Comparison of ENCODE assay signal across 28 mouse cellular contexts in the genomic region with DNA sequence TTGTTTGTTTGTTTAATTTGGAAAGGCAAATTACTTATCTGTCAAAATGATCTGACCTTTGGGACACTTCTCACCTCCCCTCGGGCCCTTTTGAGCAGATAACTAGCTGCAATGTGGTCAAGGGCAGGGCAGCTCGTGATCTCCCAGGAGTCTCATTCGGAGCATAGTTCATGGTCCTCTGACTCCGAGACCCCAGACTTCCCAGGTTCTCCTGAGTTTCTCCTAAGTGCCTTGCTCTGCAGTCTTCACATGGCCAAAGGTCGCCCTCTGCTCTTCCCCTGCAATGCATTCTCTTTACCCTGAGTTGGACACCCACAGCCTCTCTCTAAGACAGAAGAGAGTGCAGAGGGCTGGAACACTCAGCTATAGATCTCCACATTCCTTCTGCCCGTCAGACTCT. TPM values are rescaled to one million over a fixed set of nuclear protein-coding genes. Genes with fewer than 3 reads are reported as not detected.
DNase-seq lines count a peak whose midpoint lies in the region; ATAC-seq and TF ChIP-seq lines count a peak whose summit lies in the region.
"Had no signal": no experiment of that assay in that cellular context is flagged by ENCODE, and none has a peak within 500 bp of the region (broad histone marks: within the 10 kb centered on the region; RNA-seq: fewer than 3 reads in every experiment).

No protein-coding gene starts in this region.

- ATAC-seq in kidney, embryonic 15.5 days (replicated peaks; ENCODE audit: low FRiP score) = no peak
- ATAC-seq in hindbrain, embryonic 11.5 days (ENCODE audit: low FRiP score) = no peak
- ATAC-seq: CD4-positive, CD25-positive, alpha-beta regulatory T cell, adult 4 months; lung, postnatal 0 days had no signal

- H3K9me3 ChIP-seq in kidney, embryonic 15.5 days (replicated peaks) = no peaks in the 10 kb centered on the region
- H3K9me3 ChIP-seq in hindbrain, embryonic 11.5 days (ENCODE audit: control insufficient read depth, low read length) = no peaks in the 10 kb centered on the region
- H3K9me3 ChIP-seq: hindbrain, embryonic 10.5 days; liver, embryonic 13.5 days; megakaryocyte, embryonic 14.5 days; midbrain, embryonic 12.5 days; neural tube, embryonic 12.5 days had no signal

- peaks cover 82% of the 10 kb centered on the region for H3K4me1 ChIP-seq in kidney, embryonic 15.5 days
- peaks cover 14% of the 10 kb centered on the region for H3K4me1 ChIP-seq in hindbrain, embryonic 11.5 days (replicated peaks; ENCODE audit: control insufficient read depth, insufficient read depth, low read length)

- H3K4me2 ChIP-seq in kidney, embryonic 15.5 days = no peak overlapping the region
- H3K4me2 ChIP-seq in hindbrain, embryonic 11.5 days (replicated peaks; ENCODE audit: low read depth, low read length) = no peak overlapping the region
- H3K4me2 ChIP-seq: heart, embryonic 11.5 days; liver, embryonic 13.5 days; midbrain, embryonic 12.5 days; neural tube, embryonic 12.5 days had no signal

- DNase-seq in kidney, adult 11 months = peak; percentile 76
- peak; percentile 58 to 75 for DNase-seq in kidney, adult 8-10 months
- DNase-seq in kidney, postnatal 14 days = peak; percentile 75
- no peak for DNase-seq in left cerebral cortex, adult 2 months (ENCODE audit: extremely low spot score in 1 of 2, low spot score in 2 of 2)
- DNase-seq in hindbrain, embryonic 11.5 days (ENCODE audit: low spot score) = no peak
- no peak for DNase-seq in layer of hippocampus, adult 18-20 months (ENCODE audit: low spot score in 2 of 2)
- DNase-seq: adrenal gland, postnatal 25 days; cerebellum, adult 18-20 months; gastrocnemius, postnatal 10 days; layer of hippocampus, adult 9-11 months; liver, embryonic 13.5 days; lung, adult 18-20 months; right cerebral cortex, adult 18-20 months; thymus, adult 2 months; thymus, postnatal 36 days had no signal

- intact Hi-C loops in left cerebral cortex, adult 2 months (cut with DNase I) = no loop called here

- WGBS in kidney, embryonic 15.5 days = 46% methylated on average over 6 of the region's 6 CpGs
- WGBS in hindbrain, embryonic 11.5 days = 40% methylated on average over 6 of the region's 6 CpGs

- no peak overlapping the region for H3K27ac ChIP-seq in kidney, embryonic 15.5 days
- H3K27ac ChIP-seq in left cerebral cortex, adult 2 months = no peak overlapping the region
- no peak overlapping the region for H3K27ac ChIP-seq in hindbrain, embryonic 11.5 days (ENCODE audit: low read depth, low read length)
- H3K27ac ChIP-seq: liver, embryonic 13.5 days; midbrain, embryonic 12.5 days; neural tube, embryonic 12.5 days had no signal

- H3K4me3 ChIP-seq in kidney, embryonic 15.5 days (replicated peaks) = no peak overlapping the region
- H3K4me3 ChIP-seq in left cerebral cortex, adult 2 months = no peak overlapping the region
- H3K4me3 ChIP-seq in hindbrain, embryonic 11.5 days (ENCODE audit: low read depth, low read length) = no peak overlapping the region
- H3K4me3 ChIP-seq: erythroblast, embryonic 14.5 days; hindbrain, embryonic 10.5 days; liver, embryonic 13.5 days; megakaryocyte, embryonic 14.5 days; midbrain, embryonic 12.5 days; myocyte; neural tube, embryonic 12.5 days had no signal

- H3K27me3 ChIP-seq in kidney, embryonic 15.5 days = peaks cover 44% of the 10 kb centered on the region
- H3K27me3 ChIP-seq in hindbrain, embryonic 11.5 days (ENCODE audit: control insufficient read depth, insufficient read depth, low read length) = peaks cover 10% of the 10 kb centered on the region; the same call in 1 of the 2 replicates

- no peak overlapping the region for H3K9ac ChIP-seq in kidney, embryonic 15.5 days
- no peak overlapping the region for H3K9ac ChIP-seq in hindbrain, embryonic 11.5 days (ENCODE audit: low read depth, low read length)
- H3K9ac ChIP-seq: forebrain, postnatal 0 days; liver, embryonic 13.5 days; midbrain, embryonic 12.5 days; neural tube, embryonic 12.5 days had no signal

- H3K36me3 ChIP-seq in kidney, embryonic 15.5 days = no peaks in the 10 kb centered on the region
- no peaks in the 10 kb centered on the region for H3K36me3 ChIP-seq in hindbrain, embryonic 11.5 days (ENCODE audit: control insufficient read depth, insufficient read depth, low read length)
- H3K36me3 ChIP-seq: hindbrain, embryonic 10.5 days; liver, embryonic 13.5 days; midbrain, embryonic 12.5 days; neural tube, embryonic 12.5 days had no signal

- no peak for TF ChIP-seq CTCF in left cerebral cortex, adult 2 months (IDR thresholded peaks at IDR 0.05)

RNA-seq across cellular contexts. Expression of gene Tns1, which starts 29.0 kb away (rescaled TPM):
- polyA plus RNA-seq in kidney, embryonic 15.5 days (2015; fragmentation: Nextera tagmentation; extraction: Ambion mirVana) = 62.7 and 70.9 TPM in 2 replicates
- 10 to 100 TPM; 43.5 to 46.4 TPM for total RNA-seq in left cerebral cortex, adult 2 months (2021)
- polyA plus RNA-seq in hindbrain, embryonic 11.5 days (2014; fragmentation: Nextera tagmentation; extraction: Ambion mirVana) = 16.1 and 17.3 TPM in 2 replicates
- total RNA-seq in layer of hippocampus, adult 18-20 months (2021) = 10 to 100 TPM; 37.0 to 39.6 TPM

RNA-seq across cellular contexts. Expression of gene Rufy4, which starts 30.0 kb away (rescaled TPM):
- 0.17 and 0.40 TPM in 2 replicates for polyA plus RNA-seq in kidney, embryonic 15.5 days (2015; fragmentation: Nextera tagmentation; extraction: Ambion mirVana)
- total RNA-seq in left cerebral cortex, adult 2 months (2021) = under 1 TPM in 1 of 2 experiments, not detected in 1; 0.19 TPM
- polyA plus RNA-seq in hindbrain, embryonic 11.5 days (2014; fragmentation: Nextera tagmentation; extraction: Ambion mirVana) = 0.56 and 0.66 TPM in 2 replicates
- total RNA-seq in layer of hippocampus, adult 18-20 months (2021) = not detected
- total RNA-seq: forebrain, postnatal 0 days; left cerebral cortex, postnatal 36 days; midbrain, postnatal 0 days had no signal
- polyA plus RNA-seq: CD4-positive, CD25-positive, alpha-beta regulatory T cell, adult 4 months; erythroblast, embryonic 14.5 days; myocyte had no signal

RNA-seq across cellular contexts. Expression of gene Cxcr2, which starts 58.5 kb away (rescaled TPM):
- polyA plus RNA-seq in kidney, embryonic 15.5 days (2015; fragmentation: Nextera tagmentation; extraction: Ambion mirVana) = 0.12 and 0.16 TPM in 2 replicates
- not detected for total RNA-seq in left cerebral cortex, adult 2 months (2021)
- 0.05 and 0.10 TPM in 2 replicates for polyA plus RNA-seq in hindbrain, embryonic 11.5 days (2014; fragmentation: Nextera tagmentation; extraction: Ambion mirVana)
- total RNA-seq in layer of hippocampus, adult 18-20 months (2021) = not detected
- total RNA-seq: adrenal gland, postnatal 25 days had no signal
- polyA plus RNA-seq: CD4-positive, CD25-positive, alpha-beta regulatory T cell, adult 4 months; myocyte had no signal

Comparison
In these comparisons a context has a peak if more than half of its experiments do, and no peak if none do; other contexts are left out.
1. DNase-seq: peak in kidney, adult 11 months (single experiment), kidney, adult 8-10 months (2 of 2) and kidney, postnatal 14 days (single experiment); none in left cerebral cortex, adult 2 months (0 of 2), hindbrain, embryonic 11.5 days (single experiment) and layer of hippocampus, adult 18-20 months (0 of 2).